Mouse (Mus musculus) MEL (cell line): ENCODE measurements around the gene Atp2a2.

ENCODE experiments used
- CHD2 ChIP-seq: IDR thresholded peaks from 2 replicates; pipeline ENCODE4 v1.6.1; 2011; ENCODE audit warnings: low read length, improper control_type of control experiment
- CTCF ChIP-seq, 3 experiments: IDR thresholded peaks in 2 of 3; conservative IDR thresholded peaks in 1 of 3; 2 replicates each; pipeline ENCODE4 v1.5.1; 2011 to 2012; ENCODE audit warnings: low read length in 3 of 3, low read depth in 2 of 3, mild to moderate bottlenecking in 2 of 3, improper control_type of control experiment in 1 of 3, inconsistent platforms in 1 of 3, mixed read lengths in 1 of 3, moderate library complexity in 1 of 3; ENCODE audit not compliant: control insufficient read depth in 1 of 3, insufficient read depth in 1 of 3, poor library complexity in 1 of 3, severe bottlenecking in 1 of 3
- ETS1 ChIP-seq: IDR thresholded peaks from 2 replicates; pipeline ENCODE4 v1.6.1; 2012; ENCODE audit warnings: low read depth, mild to moderate bottlenecking, inconsistent platforms, low read length, improper control_type of control experiment, moderate library complexity
- NRF1 ChIP-seq: IDR thresholded peaks from 2 replicates; pipeline ENCODE4 v1.6.1; 2014; ENCODE audit warnings: low read depth, mild to moderate bottlenecking, inconsistent platforms, low read length, improper control_type of control experiment, moderate library complexity; ENCODE audit not compliant: poor library complexity, insufficient read depth, severe bottlenecking
- POLR2A ChIP-seq, 2 experiments: IDR thresholded peaks; 2 replicates each; pipeline ENCODE4 v1.6.1; 2011 to 2012; ENCODE audit warnings: low read length in 2 of 2, mild to moderate bottlenecking in 2 of 2, control low read depth in 1 of 2, improper control_type of control experiment in 1 of 2, low read depth in 1 of 2, moderate library complexity in 1 of 2; ENCODE audit not compliant: control insufficient read depth in 1 of 2, insufficient read depth in 1 of 2, poor library complexity in 1 of 2
- ZMIZ1 ChIP-seq: IDR thresholded peaks from 2 replicates; pipeline ENCODE4 v1.6.1; 2012; ENCODE audit warnings: low read depth, mild to moderate bottlenecking, inconsistent platforms, low read length, improper control_type of control experiment, moderate library complexity
- ZNF384 ChIP-seq: IDR thresholded peaks from 2 replicates; pipeline ENCODE4 v1.6.1; 2012; ENCODE audit warnings: low read depth, mild to moderate bottlenecking, inconsistent platforms, low read length, improper control_type of control experiment

DNA sequence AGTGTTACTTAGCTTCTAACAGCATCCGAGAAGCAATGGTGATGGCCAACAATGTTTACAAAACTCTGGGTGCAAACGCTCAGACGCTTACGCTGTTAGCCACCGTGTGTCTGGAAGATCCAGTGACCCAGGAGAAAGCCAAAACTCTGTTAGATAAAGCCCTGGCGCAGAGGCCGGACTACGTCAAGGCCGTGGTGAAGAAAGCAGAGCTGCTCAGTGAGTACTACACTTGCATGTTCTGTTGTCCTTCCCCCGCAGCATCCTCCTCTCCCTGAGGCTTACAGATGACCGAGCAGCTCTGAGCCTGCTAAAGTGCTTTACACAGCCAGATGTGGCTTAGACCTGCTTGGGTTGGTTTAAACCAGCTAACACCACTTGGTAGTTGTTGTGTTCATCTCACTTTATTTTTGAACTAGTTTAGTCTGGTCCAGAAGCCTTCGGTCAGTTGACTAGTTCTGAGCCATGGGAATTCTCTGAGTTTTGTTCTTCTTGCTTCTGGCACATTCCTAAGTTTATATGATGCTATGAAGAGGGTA, 61.9 kb downstream of the Atp2a2 start:
- no peak for TF ChIP-seq ZNF384
- no peak for TF ChIP-seq CTCF (IDR thresholded peaks at IDR 0.05 in 2 of 3, conservative IDR thresholded peaks at IDR 0.05 in 1 of 3; ENCODE audit: control insufficient read depth in 1 of 3, insufficient read depth in 1 of 3, low read depth in 2 of 3, low read length in 3 of 3, poor library complexity in 1 of 3, severe bottlenecking in 1 of 3)
- TF ChIP-seq ETS1 = no peak
- TF ChIP-seq ZMIZ1 = no peak
- no peak for TF ChIP-seq POLR2A (IDR thresholded peaks at IDR 0.05; ENCODE audit: control insufficient read depth in 1 of 2, insufficient read depth in 1 of 2, low read depth in 1 of 2, low read length in 2 of 2, poor library complexity in 1 of 2)
- no peak for TF ChIP-seq NRF1
- no peak for TF ChIP-seq CHD2
